Mouse (Mus musculus): ENCODE measurements at regions not wholly inside any gene's neighbourhood (a gene's known extent, or its start where the extent isn't known, plus 50 kb on each side); places are given as distances from the start of the nearest gene placed in this dataset.

- H3K27ac ChIP-seq (ENCODE audit: insufficient read depth, low read depth, low read length) = no peak overlapping the region
- H3K4me3 ChIP-seq (ENCODE audit: insufficient read depth, low read length) = no peak overlapping the region
- H3K4me1 ChIP-seq (ENCODE audit: control insufficient read depth, insufficient read depth, low read length) = 0 out of 2 replicates have a peak, but pooled peaks cover 3% of the 10 kb centered on the region
- no peak for TF ChIP-seq CTCF (IDR thresholded peaks at IDR 0.05; ENCODE audit: low read depth, low read length)
- TF ChIP-seq POLR2A (IDR thresholded peaks at IDR 0.05; ENCODE audit: borderline replicate concordance, low read depth, low read length) = no peak
These were observed 318.7 kb upstream of the Id2 start for GRCm38 (mm10) chr12:25415641-25416040.

- TF ChIP-seq CTCF (IDR thresholded peaks at IDR 0.05; ENCODE audit: low read depth, low read length) (no peak), POLR2A (IDR thresholded peaks at IDR 0.05; ENCODE audit: borderline replicate concordance, low read depth, low read length) (no peak)
- no peak overlapping the region for H3K4me3 ChIP-seq (ENCODE audit: insufficient read depth, low read length)
- H3K27ac ChIP-seq (ENCODE audit: insufficient read depth, low read depth, low read length) = no peak overlapping the region
- H3K4me1 ChIP-seq (ENCODE audit: control insufficient read depth, insufficient read depth, low read length) = 0 out of 2 replicates have a peak, but pooled peaks cover 3% of the 10 kb centered on the region
These were observed 318.3 kb upstream of the Id2 start for GRCm38 (mm10) chr12:25415232-25415631.

- Histone ChIP-seq H3K4me3 (ENCODE audit: insufficient read depth, low read length) (no peak overlapping the region), H3K4me1 (ENCODE audit: control insufficient read depth, insufficient read depth, low read length) (no peaks in the 10 kb centered on the region), H3K27ac (ENCODE audit: insufficient read depth, low read depth, low read length) (no peak overlapping the region)
- TF ChIP-seq POLR2A (IDR thresholded peaks at IDR 0.05; ENCODE audit: borderline replicate concordance, low read depth, low read length) = no peak
These were observed 310.4 kb upstream of the Id2 start for GRCm38 (mm10) chr12:25407301-25407700.

- peaks cover 8% of the 10 kb centered on the region for H3K4me1 ChIP-seq (ENCODE audit: control insufficient read depth, insufficient read depth, low read length)
- no peak overlapping the region for H3K4me3 ChIP-seq (ENCODE audit: insufficient read depth, low read length)
- no peak overlapping the region for H3K27ac ChIP-seq (ENCODE audit: insufficient read depth, low read depth, low read length)
- TF ChIP-seq POLR2A (IDR thresholded peaks at IDR 0.05; ENCODE audit: borderline replicate concordance, low read depth, low read length) (no peak), CTCF (IDR thresholded peaks at IDR 0.05; ENCODE audit: low read depth, low read length) (no peak)
These were observed 303.4 kb upstream of the Id2 start for GRCm38 (mm10) chr12:25400326-25400725.

- no peak overlapping the region for H3K4me3 ChIP-seq (ENCODE audit: insufficient read depth, low read length)
- no peak overlapping the region for H3K27ac ChIP-seq (ENCODE audit: insufficient read depth, low read depth, low read length)
- TF ChIP-seq CTCF (IDR thresholded peaks at IDR 0.05; ENCODE audit: low read depth, low read length) (no peak), POLR2A (IDR thresholded peaks at IDR 0.05; ENCODE audit: borderline replicate concordance, low read depth, low read length) (no peak)
- H3K4me1 ChIP-seq (ENCODE audit: control insufficient read depth, insufficient read depth, low read length) = peaks cover 10% of the 10 kb centered on the region
These were observed 301.8 kb upstream of the Id2 start for GRCm38 (mm10) chr12:25398726-25399125.

- H3K4me3 ChIP-seq (ENCODE audit: insufficient read depth, low read length) = no peak overlapping the region
- H3K27ac ChIP-seq (ENCODE audit: insufficient read depth, low read depth, low read length) = no peak overlapping the region
- peaks cover 14% of the 10 kb centered on the region for H3K4me1 ChIP-seq (ENCODE audit: control insufficient read depth, insufficient read depth, low read length)
- TF ChIP-seq POLR2A (IDR thresholded peaks at IDR 0.05; ENCODE audit: borderline replicate concordance, low read depth, low read length) (no peak), CTCF (IDR thresholded peaks at IDR 0.05; ENCODE audit: low read depth, low read length) (no peak)
These were observed 297.4 kb upstream of the Id2 start for GRCm38 (mm10) chr12:25394326-25394725.

GRCm38 (mm10) chr12:25393501-25393900 is 296.6 kb upstream of the Id2 start:
- H3K4me3 ChIP-seq (ENCODE audit: insufficient read depth, low read length) = no peak overlapping the region
- no peak overlapping the region for H3K27ac ChIP-seq (ENCODE audit: insufficient read depth, low read depth, low read length)
- TF ChIP-seq POLR2A (IDR thresholded peaks at IDR 0.05; ENCODE audit: borderline replicate concordance, low read depth, low read length) (no peak), CTCF (IDR thresholded peaks at IDR 0.05; ENCODE audit: low read depth, low read length) (no peak)
- peaks cover 11% of the 10 kb centered on the region for H3K4me1 ChIP-seq (ENCODE audit: control insufficient read depth, insufficient read depth, low read length)

GRCm38 (mm10) chr12:25389202-25389601 is 292.3 kb upstream of the Id2 start:
- H3K4me1 ChIP-seq (ENCODE audit: control insufficient read depth, insufficient read depth, low read length) = peaks cover 11% of the 10 kb centered on the region
- no peak overlapping the region for H3K4me3 ChIP-seq (ENCODE audit: insufficient read depth, low read length)
- H3K27ac ChIP-seq (ENCODE audit: insufficient read depth, low read depth, low read length) = no peak overlapping the region
- TF ChIP-seq POLR2A (IDR thresholded peaks at IDR 0.05; ENCODE audit: borderline replicate concordance, low read depth, low read length) (no peak), CTCF (IDR thresholded peaks at IDR 0.05; ENCODE audit: low read depth, low read length) (no peak)

GRCm38 (mm10) chr12:25387791-25388280 is 290.9 kb upstream of the Id2 start:
- Histone ChIP-seq H3K4me3 (ENCODE audit: insufficient read depth, low read length) (no peak overlapping the region), H3K27ac (ENCODE audit: insufficient read depth, low read depth, low read length) (no peak overlapping the region), H3K4me1 (ENCODE audit: control insufficient read depth, insufficient read depth, low read length) (peaks cover 9% of the 10 kb centered on the region)
- TF ChIP-seq CTCF (IDR thresholded peaks at IDR 0.05; ENCODE audit: low read depth, low read length) = no peak
- TF ChIP-seq POLR2A (IDR thresholded peaks at IDR 0.05; ENCODE audit: borderline replicate concordance, low read depth, low read length) = no peak

- H3K27ac ChIP-seq (ENCODE audit: insufficient read depth, low read depth, low read length) = no peak overlapping the region
- no peak for TF ChIP-seq CTCF (IDR thresholded peaks at IDR 0.05; ENCODE audit: low read depth, low read length)
- H3K4me1 ChIP-seq (ENCODE audit: control insufficient read depth, insufficient read depth, low read length) = peaks cover 13% of the 10 kb centered on the region
- no peak overlapping the region for H3K4me3 ChIP-seq (ENCODE audit: insufficient read depth, low read length)
These were observed 286.0 kb upstream of the Id2 start for GRCm38 (mm10) chr12:25382961-25383360.

GRCm38 (mm10) chr12:25382475-25382874 is 285.5 kb upstream of the Id2 start:
- Histone ChIP-seq H3K27ac (ENCODE audit: insufficient read depth, low read depth, low read length) (no peak overlapping the region), H3K4me1 (ENCODE audit: control insufficient read depth, insufficient read depth, low read length) (peaks cover 16% of the 10 kb centered on the region), H3K4me3 (ENCODE audit: insufficient read depth, low read length) (no peak overlapping the region)
- TF ChIP-seq CTCF (IDR thresholded peaks at IDR 0.05; ENCODE audit: low read depth, low read length) (no peak), POLR2A (IDR thresholded peaks at IDR 0.05; ENCODE audit: borderline replicate concordance, low read depth, low read length) (no peak)

All from bone marrow macrophage, adult 2 months (primary cell).